Mouse (Mus musculus) lung, embryonic 14.5 days (tissue): Measurements from ENCODE around the gene Mctp2. TPM values are rescaled to one million over a fixed set of nuclear protein-coding genes. Genes with fewer than 3 reads are reported as not detected.

Experiments
- ATAC-seq: fragments of 200-750 bp; cut with Nextera tagmentation; 2 replicates; pipeline ENCODE4 v1.8.0; 2017; ENCODE audit warnings: mild to moderate bottlenecking, moderate TSS enrichment, moderate library complexity; ENCODE audit not compliant: insufficient read depth
- DNase-seq: peaks from one replicate; pipeline ENCODE4 v3.0.0-alpha.2; 2015
- H3K27ac ChIP-seq: fragments of 300-500 bp; sonication (generic); 2 replicates; pipeline ENCODE4 v1.5.1; 2014; ENCODE audit warnings: low read depth, mild to moderate bottlenecking, moderate library complexity
- H3K27me3 ChIP-seq: fragments of 300-500 bp; sonication (generic); 2 replicates; pipeline ENCODE4 v1.6.1; 2014; ENCODE audit warnings: low read length, control low read depth; ENCODE audit not compliant: insufficient read depth
- H3K36me3 ChIP-seq: fragments of 300-500 bp; sonication (generic); 2 replicates; pipeline ENCODE4 v1.6.1; 2014; ENCODE audit warnings: control low read depth; ENCODE audit not compliant: insufficient read depth
- H3K4me1 ChIP-seq: fragments of 300-500 bp; sonication (generic); 2 replicates; pipeline ENCODE4 v1.6.1; 2014; ENCODE audit warnings: antibody characterized with exemption, control low read depth; ENCODE audit not compliant: insufficient read depth
- H3K4me2 ChIP-seq: fragments of 300-500 bp; sonication (generic); 2 replicates; pipeline ENCODE4 v1.6.1; 2014; ENCODE audit warnings: mild to moderate bottlenecking
- H3K4me3 ChIP-seq: fragments of 300-500 bp; sonication (generic); 2 replicates; pipeline ENCODE4 v1.5.1; 2014; ENCODE audit warnings: low read depth, low read length
- H3K9ac ChIP-seq: fragments of 300-500 bp; sonication (generic); 2 replicates; pipeline ENCODE4 v1.6.1; 2014
- H3K9me3 ChIP-seq: fragments of 300-500 bp; sonication (generic); 2 replicates; pipeline ENCODE4 v1.6.1; 2016; ENCODE audit warnings: low read depth, low read length, control low read depth
- CTCF ChIP-seq: IDR thresholded peaks from 2 replicates; pipeline ENCODE4 v1.5.1; 2016; ENCODE audit warnings: antibody characterized with exemption, low read depth
- WGBS: fragments of 180-500 bp; shearing (Covaris S2); extraction: QIAGEN DNeasy Blood & Tissue Kit; methylation state at CpG from one replicate; pipeline ENCODE4 v1.1.7; 2014; 5-methylcytosine and 5-hydroxymethylcytosine counted together
- polyA plus RNA-seq: library from polyadenylated mRNA; unstranded; fragments of >200 nt; fragmentation: Nextera tagmentation; extraction: Ambion mirVana; gene quantifications from 2 replicates; pipeline ENCODE4 v1.2.1, GENCODE M21; 2014

The Mctp2 gene
- polyA plus RNA-seq, 1 experiment from 2014 or later: 2.8 TPM

- Histone ChIP-seq H3K4me1 (no peaks in the 10 kb centered on the region), H3K4me3 (no peak overlapping the region), H3K4me2 (no peak overlapping the region), H3K27ac (no peak overlapping the region), H3K27me3 (no peaks in the 10 kb centered on the region), H3K36me3 (no peaks in the 10 kb centered on the region), H3K9ac (no peak overlapping the region), H3K9me3 (no peaks in the 10 kb centered on the region)
- TF ChIP-seq CTCF: no peak
- DNase-seq (no peak), ATAC-seq (no peak)
- 79% methylated on average over 2 of the region's 2 CpGs for WGBS
Measured at GRCm38 (mm10) chr7:72051759-72052158, 254.6 kb downstream of the Mctp2 start.

- Histone ChIP-seq H3K4me2 (peak overlapping the region; percentile 50), H3K36me3 (no peaks in the 10 kb centered on the region), H3K9ac (no peak overlapping the region), H3K4me3 (0 out of 2 replicates have a peak overlapping the region, but pooled peaks have one; percentile 3), H3K27me3 (no peaks in the 10 kb centered on the region), H3K9me3 (no peaks in the 10 kb centered on the region), H3K27ac (peak overlapping the region; percentile 33), H3K4me1 (no peaks in the 10 kb centered on the region)
- DNase-seq (peak; percentile 79), ATAC-seq (peak; percentile 85)
- WGBS: 32% methylated on average over 20 of the region's 20 CpGs
- TF ChIP-seq CTCF: no peak
Measured at GRCm38 (mm10) chr7:72047588-72048585, 258.5 kb downstream of the Mctp2 start.
